Mouse (Mus musculus) retina, adult 2 months (tissue): Measurements from ENCODE around the gene Mx1.

Source experiments
- DNase-seq: peaks from one replicate; pipeline ENCODE4 v3.0.0-alpha.2; 2012; ENCODE audit warnings: low read depth, low spot score

Mx1 gene

GRCm38 (mm10) chr16:97462481-97463181 lies at the start of gene Mx1:
Mx1 (minus strand) TSS chr16:97462907.
- no peak for DNase-seq

GRCm38 (mm10) chr16:97512347-97512751 lies 49.6 kb upstream of the Mx1 start:
- DNase-seq, result no peak

GRCm38 (mm10) chr16:97511495-97511894 lies 48.8 kb upstream of the Mx1 start:
- no peak for DNase-seq

- DNase-seq, result no peak
These were observed 48.1 kb upstream of the Mx1 start for GRCm38 (mm10) chr16:97510849-97511248.

- no peak for DNase-seq
These were observed 45.1 kb upstream of the Mx1 start for GRCm38 (mm10) chr16:97507783-97508182.

- DNase-seq, result no peak
These were observed 42.1 kb upstream of the Mx1 start for GRCm38 (mm10) chr16:97504793-97505192.

GRCm38 (mm10) chr16:97503849-97504248 lies 41.1 kb upstream of the Mx1 start:
- DNase-seq, result no peak

- no peak for DNase-seq
These were observed 38.2 kb upstream of the Mx1 start for GRCm38 (mm10) chr16:97500901-97501300.

GRCm38 (mm10) chr16:97499450-97499849 lies 36.7 kb upstream of the Mx1 start:
- no peak for DNase-seq

GRCm38 (mm10) chr16:97498139-97498538 lies 35.4 kb upstream of the Mx1 start:
- no peak for DNase-seq

GRCm38 (mm10) chr16:97497682-97498081 lies 35.0 kb upstream of the Mx1 start:
- no peak for DNase-seq

GRCm38 (mm10) chr16:97496026-97496425 lies 33.3 kb upstream of the Mx1 start:
- DNase-seq, result no peak

- DNase-seq, result no peak
These were observed 29.7 kb upstream of the Mx1 start for GRCm38 (mm10) chr16:97492369-97492768.

GRCm38 (mm10) chr16:97478655-97479054 lies 15.9 kb upstream of the Mx1 start:
- DNase-seq, result no peak

- DNase-seq, result no peak
These were observed 13.8 kb upstream of the Mx1 start for GRCm38 (mm10) chr16:97476524-97476923.

- DNase-seq, result no peak
These were observed 12.9 kb upstream of the Mx1 start for GRCm38 (mm10) chr16:97475581-97475980.

- no peak for DNase-seq
These were observed 12.0 kb upstream of the Mx1 start for GRCm38 (mm10) chr16:97474671-97475070.

GRCm38 (mm10) chr16:97467993-97468791 lies 5.5 kb upstream of the Mx1 start:
- DNase-seq, result no peak

- no peak for DNase-seq
These were observed 4.8 kb upstream of the Mx1 start for GRCm38 (mm10) chr16:97467472-97467871.

- DNase-seq, result no peak
These were observed 3.7 kb upstream of the Mx1 start for GRCm38 (mm10) chr16:97466182-97466957.

- DNase-seq, result no peak
These were observed 1.4 kb downstream of the Mx1 start for GRCm38 (mm10) chr16:97461271-97461670.

- DNase-seq, result no peak
These were observed 2.9 kb downstream of the Mx1 start for GRCm38 (mm10) chr16:97459831-97460230.
